Mouse (Mus musculus) heart, embryonic 14.5 days (tissue): ENCODE data around the gene Gabbr2. TPM values are rescaled to one million over a fixed set of nuclear protein-coding genes. Genes with fewer than 3 reads are reported as not detected.

Experiments
- ATAC-seq: fragments of 200-750 bp; cut with Nextera tagmentation; 2 replicates; pipeline ENCODE4 v1.8.0; 2017; ENCODE audit warnings: low read depth, moderate TSS enrichment; ENCODE audit not compliant: insufficient number of reproducible peaks, insufficient read depth, low FRiP score
- H3K27ac ChIP-seq, 2 experiments: fragments of 200-500 bp in 1 of 2; fragments of 300-500 bp in 1 of 2; sonication (generic) in 1 of 2; replicated peaks in 1 of 2; 2 replicates each; pipeline ENCODE4 v1.5.1; 2012 to 2014; ENCODE audit warnings: low read depth in 2 of 2, low read length in 2 of 2, control low read depth in 1 of 2, mild to moderate bottlenecking in 1 of 2, mixed read lengths in 1 of 2; ENCODE audit not compliant: control insufficient read depth in 1 of 2, insufficient read depth in 1 of 2
- H3K27me3 ChIP-seq: fragments of 300-500 bp; sonication (generic); 2 replicates; pipeline ENCODE4 v1.6.1; 2014; ENCODE audit warnings: mild to moderate bottlenecking, low read length, control low read depth; ENCODE audit not compliant: control insufficient read depth, insufficient read depth
- H3K36me3 ChIP-seq: fragments of 300-500 bp; sonication (generic); 2 replicates; pipeline ENCODE4 v1.6.1; 2014; ENCODE audit warnings: mild to moderate bottlenecking, control low read depth, low read length, mixed read lengths; ENCODE audit not compliant: control insufficient read depth, insufficient read depth
- H3K4me1 ChIP-seq, 2 experiments: fragments of 200-500 bp in 1 of 2; fragments of 300-500 bp in 1 of 2; sonication (generic) in 1 of 2; 2 replicates each; pipeline ENCODE4 v1.6.1; 2012 to 2014; ENCODE audit warnings: low read length in 2 of 2, control low read depth in 1 of 2, mixed read lengths in 1 of 2; ENCODE audit not compliant: control insufficient read depth in 2 of 2, insufficient read depth in 2 of 2
- H3K4me2 ChIP-seq: fragments of 300-500 bp; sonication (generic); 2 replicates; pipeline ENCODE4 v1.6.1; 2014; ENCODE audit warnings: mild to moderate bottlenecking, low read length
- H3K4me3 ChIP-seq, 2 experiments: fragments of 200-500 bp in 1 of 2; fragments of 300-500 bp in 1 of 2; sonication (generic) in 1 of 2; 2 replicates each; pipeline ENCODE4 v1.5.1; 2012 to 2014; ENCODE audit warnings: low read length in 2 of 2, mild to moderate bottlenecking in 2 of 2, control low read depth in 1 of 2, low read depth in 1 of 2, moderate library complexity in 1 of 2; ENCODE audit not compliant: control insufficient read depth in 1 of 2, insufficient read depth in 1 of 2
- H3K9ac ChIP-seq: fragments of 300-500 bp; sonication (generic); 2 replicates; pipeline ENCODE4 v1.6.1; 2014; ENCODE audit warnings: mild to moderate bottlenecking, low read length
- H3K9me3 ChIP-seq: fragments of 300-500 bp; sonication (generic); 2 replicates; pipeline ENCODE4 v1.6.1; 2016; ENCODE audit warnings: low read length, control low read depth; ENCODE audit not compliant: control insufficient read depth
- WGBS: fragments of 180-500 bp; shearing (Covaris S2); extraction: QIAGEN DNeasy Blood & Tissue Kit; methylation state at CpG from one replicate; pipeline ENCODE4 v1.1.7; 2014; 5-methylcytosine and 5-hydroxymethylcytosine counted together
- polyA plus RNA-seq: library from polyadenylated mRNA; unstranded; fragments of >200 nt; fragmentation: Nextera tagmentation; extraction: Ambion mirVana; gene quantifications from 2 replicates; pipeline ENCODE4 v1.2.1, GENCODE M21; 2014

Gabbr2 gene
- polyA plus RNA-seq, 1 experiment from 2014 or later = 0.08 TPM

GRCm38 (mm10) chr4:46655298-46655697 lies 336.4 kb downstream of the Gabbr2 start:
- Histone ChIP-seq H3K4me1 (no peaks in the 10 kb centered on the region; a peak in 2 of 4 replicates), H3K36me3 (no peaks in the 10 kb centered on the region), H3K27me3 (peaks cover 32% of the 10 kb centered on the region), H3K4me3 (no peak overlapping the region), H3K9me3 (no peaks in the 10 kb centered on the region), H3K4me2 (no peak overlapping the region), H3K9ac (no peak overlapping the region), H3K27ac (no peak overlapping the region)
- 55% methylated on average over 1 of the region's 1 CpGs for WGBS
- no peak for ATAC-seq

GRCm38 (mm10) chr4:46650086-46650753 lies 341.5 kb downstream of the Gabbr2 start, which contains the start of gene Tbc1d2:
Tbc1d2 (minus strand) TSS chr4:46650209.
- ATAC-seq = peak; percentile 92
- Histone ChIP-seq H3K27ac (peak within 1 kb of the TSS; percentile 57 to 79), H3K4me2 (peak within 1 kb of the TSS; percentile 96), H3K4me3 (peak within 1 kb of the TSS; percentile 75 to 82), H3K9ac (peak within 1 kb of the TSS; percentile 78), H3K4me1 (peaks cover 6% of the 10 kb centered on the region in 2 experiments), H3K27me3 (peaks cover 47% of the 10 kb centered on the region), H3K36me3 (no peaks in the 10 kb centered on the region), H3K9me3 (no peaks in the 10 kb centered on the region)
- under 1% methylated on average over 69 of the region's 69 CpGs for WGBS

GRCm38 (mm10) chr4:46649161-46649560 lies 342.5 kb downstream of the Gabbr2 start:
- Histone ChIP-seq H3K27ac (no peak overlapping the region), H3K27me3 (peaks cover 40% of the 10 kb centered on the region), H3K4me3 (peak overlapping the region; percentile 75 to 82; a peak in 2 of 4 replicates), H3K36me3 (no peaks in the 10 kb centered on the region), H3K4me2 (peak overlapping the region; percentile 96), H3K4me1 (peaks cover 6% of the 10 kb centered on the region in 2 experiments), H3K9me3 (no peaks in the 10 kb centered on the region), H3K9ac (no peak overlapping the region)
- WGBS = 59% methylated on average over 4 of the region's 4 CpGs
- ATAC-seq = no peak

- no peak overlapping the region for H3K9ac ChIP-seq
- no peak overlapping the region for H3K4me2 ChIP-seq
- no peaks in the 10 kb centered on the region for H3K36me3 ChIP-seq
- H3K27ac ChIP-seq = peak overlapping the region; percentile 51 to 59
- H3K4me1 ChIP-seq = peaks cover 2 to 3% of the 10 kb centered on the region in 2 experiments; a peak in 1 of 4 replicates
- ATAC-seq = no peak
- H3K9me3 ChIP-seq = no peaks in the 10 kb centered on the region
- 79% methylated on average over 8 of the region's 8 CpGs for WGBS
- peaks cover 4% of the 10 kb centered on the region for H3K27me3 ChIP-seq
- H3K4me3 ChIP-seq = no peak overlapping the region
Measured at GRCm38 (mm10) chr4:46643676-46644112, 348.0 kb downstream of the Gabbr2 start.

- no peaks in the 10 kb centered on the region for H3K9me3 ChIP-seq
- 58% methylated on average over 8 of the region's 8 CpGs for WGBS
- H3K9ac ChIP-seq = no peak overlapping the region
- no peaks in the 10 kb centered on the region for H3K27me3 ChIP-seq
- no peak overlapping the region for H3K4me2 ChIP-seq
- H3K4me1 ChIP-seq = peaks cover 2 to 3% of the 10 kb centered on the region in 2 experiments; a peak in 1 of 4 replicates
- no peaks in the 10 kb centered on the region for H3K36me3 ChIP-seq
- ATAC-seq = no peak
- no peak overlapping the region for H3K4me3 ChIP-seq
- H3K27ac ChIP-seq = peak overlapping the region; percentile 33 to 53
Measured at GRCm38 (mm10) chr4:46642924-46643675, 348.6 kb downstream of the Gabbr2 start.

GRCm38 (mm10) chr4:46641283-46641682 lies 350.4 kb downstream of the Gabbr2 start:
- Histone ChIP-seq H3K4me1 (peaks cover 2 to 3% of the 10 kb centered on the region in 2 experiments; a peak in 1 of 4 replicates), H3K9ac (no peak overlapping the region), H3K9me3 (no peaks in the 10 kb centered on the region), H3K4me2 (no peak overlapping the region), H3K27ac (no peak overlapping the region), H3K36me3 (no peaks in the 10 kb centered on the region), H3K27me3 (no peaks in the 10 kb centered on the region), H3K4me3 (no peak overlapping the region)
- no peak for ATAC-seq
- WGBS = 74% methylated on average over 4 of the region's 4 CpGs

GRCm38 (mm10) chr4:46639866-46640265 lies 351.8 kb downstream of the Gabbr2 start:
- H3K4me3 ChIP-seq = no peak overlapping the region
- H3K9ac ChIP-seq = no peak overlapping the region
- no peak for ATAC-seq
- H3K4me2 ChIP-seq = no peak overlapping the region
- H3K27me3 ChIP-seq = no peaks in the 10 kb centered on the region
- WGBS = 50% methylated on average over 8 of the region's 8 CpGs
- H3K27ac ChIP-seq = no peak overlapping the region
- H3K9me3 ChIP-seq = no peaks in the 10 kb centered on the region
- H3K4me1 ChIP-seq = peaks cover 2 to 3% of the 10 kb centered on the region in 2 experiments; a peak in 1 of 4 replicates
- H3K36me3 ChIP-seq = no peaks in the 10 kb centered on the region
